Mouse (Mus musculus) urinary bladder, adult 18-20 months (tissue): ENCODE measurements around the gene Tmem234.
A peak's percentile ranks its signal among the peaks of the same experiment; 100 is the strongest.

Source experiments
- DNase-seq, 2 experiments: peaks; one replicate each; pipeline ENCODE4 v3.0.0; 2022; ENCODE audit warnings: low spot score in 2 of 2, mixed read lengths in 2 of 2

Tmem234 gene

DNA sequence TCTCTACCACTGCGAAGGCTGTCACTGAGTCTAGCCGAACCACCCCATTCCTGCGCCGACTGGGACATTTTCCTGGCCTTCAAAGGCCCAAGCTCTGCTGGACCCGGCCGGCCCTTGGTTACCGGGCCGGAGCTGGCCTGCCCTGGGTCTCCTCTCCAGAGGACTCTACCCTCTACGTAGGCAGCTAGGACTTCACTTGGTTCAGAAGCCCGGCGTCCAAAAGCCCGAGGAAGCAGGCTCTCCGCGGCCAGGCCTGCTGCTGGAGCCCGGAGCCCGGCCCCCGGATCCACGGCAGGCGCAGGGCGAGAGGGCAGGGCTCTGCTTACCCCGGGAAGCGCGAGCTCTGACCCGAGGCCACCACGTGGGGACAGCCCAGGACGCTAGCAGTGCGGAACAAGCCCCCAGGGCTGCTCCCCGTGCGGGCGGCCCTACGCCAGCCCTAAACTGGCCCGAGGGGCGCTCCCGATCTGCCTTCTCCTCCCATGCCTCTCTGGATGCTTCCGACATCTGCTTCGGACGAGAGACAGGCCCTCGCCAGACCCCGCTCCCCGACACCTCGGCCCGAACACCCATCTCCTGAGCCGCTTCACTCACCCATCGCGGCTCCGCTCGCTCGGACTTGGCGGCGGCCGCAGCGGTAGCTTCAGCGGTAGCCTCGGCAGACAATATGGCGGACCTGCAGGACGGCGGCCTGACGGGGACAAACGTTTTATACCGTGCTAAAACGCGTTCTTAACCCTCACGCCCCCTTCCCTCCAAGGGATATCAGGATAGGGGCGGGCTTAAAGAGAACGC lies 71.8 kb downstream of the Tmem234 start, which contains the start of gene Kpna6:
TSS of gene Kpna6 (minus strand) at position 685 of the 795 bp plus-strand sequence.
- DNase-seq: peak; percentile 81 to 92

DNA sequence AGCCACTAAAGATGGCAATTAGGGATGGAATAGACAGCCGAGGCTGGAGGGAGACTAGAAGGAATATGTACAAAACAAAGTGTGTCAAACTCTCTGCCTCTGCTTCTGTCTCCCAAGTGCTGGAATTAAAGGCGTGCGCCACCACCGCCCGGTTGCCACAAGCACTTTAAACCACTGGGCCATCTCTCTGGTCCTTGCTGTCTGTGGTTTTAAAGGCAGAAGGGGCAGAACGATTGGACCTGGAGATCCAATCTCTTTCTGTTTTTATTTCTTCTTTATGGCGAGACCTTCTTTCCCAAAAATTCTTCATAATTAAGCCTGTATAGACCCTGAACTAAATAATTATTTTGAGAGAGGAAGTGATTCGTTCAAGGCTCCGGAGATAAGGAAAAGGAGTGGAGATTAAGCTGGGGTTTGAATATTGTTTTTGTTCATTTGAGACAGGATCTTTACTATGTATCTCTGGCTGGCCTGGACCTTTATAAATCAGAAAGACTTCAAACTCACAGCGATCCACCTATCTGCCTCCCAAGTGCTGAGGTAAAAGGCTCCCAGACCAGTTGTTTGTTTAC lies 72.5 kb downstream of the Tmem234 start:
- DNase-seq: no peak
